In the genomic region with DNA sequence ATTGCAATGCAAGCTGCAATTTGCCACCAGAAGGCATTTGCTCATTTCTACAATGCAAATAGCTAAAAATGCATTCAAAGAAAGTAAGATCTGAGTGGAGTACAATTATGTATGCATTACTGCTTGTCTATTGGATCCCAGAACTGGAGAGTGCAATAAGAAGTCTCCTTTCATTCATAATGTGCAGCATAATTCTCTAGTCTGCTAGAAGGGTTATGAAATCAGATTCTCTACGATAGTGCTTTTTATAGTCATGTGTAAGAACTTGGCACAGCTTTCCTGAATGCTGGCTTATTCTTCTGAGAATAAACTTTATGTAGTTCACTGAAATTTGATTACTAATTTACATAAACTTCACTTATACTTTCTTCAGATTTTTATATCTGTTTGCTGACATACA, we compare ENCODE assay signal across 16 mouse cellular contexts.
"Had no signal": no experiment of that assay in that cellular context is flagged by ENCODE, and none has a peak within 500 bp of the region (broad histone marks: within the 10 kb centered on the region; RNA-seq: fewer than 3 reads in every experiment).

No protein-coding gene starts in this region.

- H3K27ac ChIP-seq: kidney, postnatal 0 days; layer of hippocampus, adult 2 months; liver, embryonic 13.5 days; stomach, embryonic 15.5 days had no signal

- H3K4me2 ChIP-seq: liver, embryonic 13.5 days; midbrain, embryonic 11.5 days; stomach, embryonic 15.5 days had no signal

- DNase-seq: kidney, adult 2 months; kidney, postnatal 25 days; layer of hippocampus, adult 9-11 months; liver, embryonic 13.5 days; lung, adult 2 months; lung, postnatal 14 days; lung, postnatal 4 days; midbrain, embryonic 14.5 days; right cerebral cortex, postnatal 14 days; spleen, adult 18-20 months; thymus, adult 18-20 months; thymus, postnatal 36 days had no signal

- H3K4me1 ChIP-seq: liver, embryonic 13.5 days; stomach, embryonic 15.5 days had no signal

- H3K9ac ChIP-seq: liver, embryonic 13.5 days; stomach, embryonic 15.5 days had no signal

- H3K9me3 ChIP-seq: liver, embryonic 13.5 days; stomach, embryonic 15.5 days had no signal

- H3K36me3 ChIP-seq: liver, embryonic 13.5 days; stomach, embryonic 15.5 days had no signal

- H3K4me3 ChIP-seq: layer of hippocampus, adult 2 months; liver, embryonic 13.5 days; stomach, embryonic 15.5 days had no signal

- H3K27me3 ChIP-seq: liver, embryonic 13.5 days; stomach, embryonic 15.5 days had no signal
